In the genomic region with DNA sequence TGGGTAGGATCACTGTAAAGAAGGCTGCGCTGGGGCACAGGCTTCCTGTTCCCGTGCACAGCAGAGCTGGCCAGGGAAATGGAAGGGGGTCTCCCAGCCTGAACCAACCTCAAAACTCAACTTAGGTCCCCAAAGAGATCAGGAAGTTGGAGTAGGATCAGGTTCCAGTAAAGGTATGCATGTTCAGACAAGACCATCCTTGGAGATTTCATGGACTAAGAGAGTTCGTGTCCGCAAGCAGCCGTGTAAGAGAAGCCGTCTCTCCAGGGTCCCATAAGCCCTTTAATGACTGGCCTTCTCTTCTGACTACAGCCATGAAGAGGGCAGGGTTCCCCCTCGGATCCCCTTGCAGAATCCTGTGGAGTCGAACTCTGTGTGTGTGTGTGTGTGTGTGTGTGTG, we compare ENCODE assay signal across 15 mouse cellular contexts. TPM values are rescaled to one million over a fixed set of nuclear protein-coding genes. Genes with fewer than 3 reads are reported as not detected.
DNase-seq lines count a peak whose midpoint lies in the region; ATAC-seq lines count a peak whose summit lies in the region.
"Had no signal": no experiment of that assay in that cellular context is flagged by ENCODE, and none has a peak within 500 bp of the region (broad histone marks: within the 10 kb centered on the region; RNA-seq: fewer than 3 reads in every experiment).

No protein-coding gene starts in this region.

- 36% methylated on average over 8 of the region's 8 CpGs for WGBS in kidney, embryonic 14.5 days
- 44% methylated on average over 8 of the region's 8 CpGs for WGBS in forebrain, embryonic 13.5 days
- WGBS in hindbrain, embryonic 16.5 days: 21% methylated on average over 8 of the region's 8 CpGs
- WGBS in midbrain, embryonic 16.5 days: 29% methylated on average over 8 of the region's 8 CpGs

- peaks cover 12% of the 10 kb centered on the region for H3K4me1 ChIP-seq in kidney, embryonic 14.5 days (ENCODE audit: control insufficient read depth, insufficient read depth, low read length)
- peaks cover 65% of the 10 kb centered on the region for H3K4me1 ChIP-seq in forebrain, embryonic 13.5 days
- peaks cover 29% of the 10 kb centered on the region for H3K4me1 ChIP-seq in hindbrain, embryonic 16.5 days (ENCODE audit: control insufficient read depth, insufficient read depth, low read depth, low read length)
- H3K4me1 ChIP-seq in midbrain, embryonic 16.5 days (ENCODE audit: control insufficient read depth, insufficient read depth, low read length): peaks cover 46% of the 10 kb centered on the region

- no peaks in the 10 kb centered on the region for H3K36me3 ChIP-seq in kidney, embryonic 14.5 days (ENCODE audit: control insufficient read depth, insufficient read depth, low read length)
- H3K36me3 ChIP-seq in forebrain, embryonic 13.5 days (ENCODE audit: poor library complexity, severe bottlenecking): no peaks in the 10 kb centered on the region
- no peaks in the 10 kb centered on the region for H3K36me3 ChIP-seq in hindbrain, embryonic 16.5 days (ENCODE audit: control insufficient read depth, insufficient read depth, low read length)
- no peaks in the 10 kb centered on the region for H3K36me3 ChIP-seq in midbrain, embryonic 16.5 days (ENCODE audit: control insufficient read depth, insufficient read depth, low read length)
- H3K36me3 ChIP-seq: heart, embryonic 13.5 days had no signal

- no peak overlapping the region for H3K9ac ChIP-seq in kidney, embryonic 14.5 days (ENCODE audit: low read depth, low read length)
- no peak overlapping the region for H3K9ac ChIP-seq in forebrain, embryonic 13.5 days
- no peak overlapping the region for H3K9ac ChIP-seq in hindbrain, embryonic 16.5 days (ENCODE audit: low read depth, low read length)
- 0 out of 2 replicates have a peak overlapping the region, but pooled peaks have one; percentile 48 for H3K9ac ChIP-seq in midbrain, embryonic 16.5 days (ENCODE audit: low read depth, low read length)
- H3K9ac ChIP-seq: heart, embryonic 13.5 days had no signal

- ATAC-seq in kidney, embryonic 14.5 days (ENCODE audit: low FRiP score, low TSS enrichment): peak; percentile 5; the same call in 1 of the 2 replicates
- no peak for ATAC-seq in forebrain, embryonic 13.5 days
- ATAC-seq in hindbrain, embryonic 16.5 days: no peak
- ATAC-seq in midbrain, embryonic 16.5 days: no peak; the same call in 1 of the 2 replicates

- no peak overlapping the region for H3K27ac ChIP-seq in kidney, embryonic 14.5 days (ENCODE audit: low read depth, low read length)
- peak overlapping the region; percentile 73; the same call in 1 of the 2 replicates for H3K27ac ChIP-seq in forebrain, embryonic 13.5 days
- H3K27ac ChIP-seq in hindbrain, embryonic 16.5 days (ENCODE audit: low read depth, low read length): peak overlapping the region; percentile 44; the same call in 1 of the 2 replicates
- H3K27ac ChIP-seq in midbrain, embryonic 16.5 days (ENCODE audit: low read length): peak overlapping the region; percentile 64; the same call in 1 of the 2 replicates
- H3K27ac ChIP-seq: heart, embryonic 13.5 days had no signal

- H3K27me3 ChIP-seq in kidney, embryonic 14.5 days (ENCODE audit: control insufficient read depth, insufficient read depth, low read length): peaks cover 4% of the 10 kb centered on the region; the same call in 1 of the 2 replicates
- 0 out of 2 replicates have a peak, but pooled peaks cover 7% of the 10 kb centered on the region for H3K27me3 ChIP-seq in forebrain, embryonic 13.5 days
- H3K27me3 ChIP-seq in hindbrain, embryonic 16.5 days (replicated peaks; ENCODE audit: control insufficient read depth, insufficient read depth, low read length): no peaks in the 10 kb centered on the region; the same call in 1 of the 2 replicates
- H3K27me3 ChIP-seq in midbrain, embryonic 16.5 days (ENCODE audit: control insufficient read depth, insufficient read depth, low read depth, low read length): no peaks in the 10 kb centered on the region

- no peak overlapping the region for H3K4me3 ChIP-seq in kidney, embryonic 14.5 days (ENCODE audit: low read length)
- no peak overlapping the region for H3K4me3 ChIP-seq in forebrain, embryonic 13.5 days
- H3K4me3 ChIP-seq in hindbrain, embryonic 16.5 days (ENCODE audit: low read length): no peak overlapping the region
- no peak overlapping the region for H3K4me3 ChIP-seq in midbrain, embryonic 16.5 days (ENCODE audit: low read depth, low read length)
- H3K4me3 ChIP-seq: heart, embryonic 13.5 days; myocyte had no signal

- H3K9me3 ChIP-seq in kidney, embryonic 14.5 days (ENCODE audit: control insufficient read depth, low read length): no peaks in the 10 kb centered on the region
- no peaks in the 10 kb centered on the region for H3K9me3 ChIP-seq in forebrain, embryonic 13.5 days (replicated peaks)
- H3K9me3 ChIP-seq in hindbrain, embryonic 16.5 days (ENCODE audit: control insufficient read depth, low read length): no peaks in the 10 kb centered on the region
- H3K9me3 ChIP-seq in midbrain, embryonic 16.5 days (replicated peaks; ENCODE audit: control insufficient read depth, low read length, poor library complexity, severe bottlenecking): no peaks in the 10 kb centered on the region
- H3K9me3 ChIP-seq: heart, embryonic 13.5 days had no signal

- no peak overlapping the region; the same call in 1 of the 2 replicates for H3K4me2 ChIP-seq in kidney, embryonic 14.5 days (replicated peaks; ENCODE audit: low read depth, low read length)
- peak overlapping the region; percentile 51 for H3K4me2 ChIP-seq in forebrain, embryonic 13.5 days
- no peak overlapping the region; the same call in 1 of the 2 replicates for H3K4me2 ChIP-seq in hindbrain, embryonic 16.5 days (ENCODE audit: low read length)
- peak overlapping the region; percentile 54 for H3K4me2 ChIP-seq in midbrain, embryonic 16.5 days (ENCODE audit: low read length)
- H3K4me2 ChIP-seq: heart, embryonic 13.5 days had no signal

- no peak for DNase-seq in kidney, adult 9 months
- no peak for DNase-seq in adrenal gland, adult 8-10 months
- DNase-seq in heart, adult 11 months: no peak
- no peak for DNase-seq in ovary, postnatal 10 days (ENCODE audit: low spot score)
- DNase-seq: adrenal gland, adult 2 months; cerebellum, adult 8-10 months; gastrocnemius, postnatal 25 days; lung, postnatal 36 days; thymus, adult 2 months had no signal

RNA-seq across cellular contexts. Expression of a gene that starts 39.0 kb away (rescaled TPM):
- polyA plus RNA-seq in kidney, embryonic 14.5 days (2014; fragmentation: Nextera tagmentation; extraction: Ambion mirVana): 0.14 and 0.34 TPM in 2 replicates
- polyA plus RNA-seq in forebrain, embryonic 13.5 days (2015; fragmentation: Nextera tagmentation; extraction: Ambion mirVana): 6.3 and 6.5 TPM in 2 replicates
- 11.6 and 13.6 TPM in 2 replicates for polyA plus RNA-seq in hindbrain, embryonic 16.5 days (2015; fragmentation: Nextera tagmentation; extraction: Ambion mirVana)
- 12.4 and 12.7 TPM in 2 replicates for polyA plus RNA-seq in midbrain, embryonic 16.5 days (2015; fragmentation: Nextera tagmentation; extraction: Ambion mirVana)
- under 1 TPM; 0.42 to 0.68 (median 0.66) TPM for total RNA-seq in adrenal gland, adult 8-10 months (2022)

Comparison
In these comparisons a context has a peak if more than half of its experiments do, and no peak if none do; other contexts are left out.
1. H3K4me2 ChIP-seq: peak in forebrain, embryonic 13.5 days (single experiment) and midbrain, embryonic 16.5 days (single experiment); none in kidney, embryonic 14.5 days (single experiment) and hindbrain, embryonic 16.5 days (single experiment).